Mouse (Mus musculus) forebrain, embryonic 10.5 days (tissue): ENCODE measurements around the gene Olfr1427. TPM values are rescaled to one million over a fixed set of nuclear protein-coding genes. Genes with fewer than 3 reads are reported as not detected.
"Not testable (repeated sequence)": the region's sequence is repeated elsewhere in the genome, so short reads cannot be mapped to it uniquely, and the experiment has no call there.

Experiments used
- DNase-seq: peaks from one replicate; pipeline ENCODE4 v3.0.0-alpha.2; 2017; ENCODE audit warnings: low spot score; ENCODE audit errors: extremely low spot score
- H3K27ac ChIP-seq: fragments of 300-500 bp; sonication (generic); 2 replicates; pipeline ENCODE4 v1.5.1; 2016; ENCODE audit warnings: mild to moderate bottlenecking
- H3K27me3 ChIP-seq: fragments of 300-500 bp; sonication (generic); 2 replicates; pipeline ENCODE4 v1.6.1; 2016; ENCODE audit warnings: mild to moderate bottlenecking; ENCODE audit not compliant: poor library complexity, severe bottlenecking
- H3K36me3 ChIP-seq: fragments of 300-500 bp; sonication (generic); replicated peaks from 2 replicates; pipeline ENCODE4 v1.6.1; 2016; ENCODE audit warnings: mild to moderate bottlenecking, moderate library complexity
- H3K4me1 ChIP-seq: fragments of 300-500 bp; sonication (generic); 2 replicates; pipeline ENCODE4 v1.6.1; 2016
- H3K4me3 ChIP-seq: fragments of 300-500 bp; sonication (generic); 2 replicates; pipeline ENCODE4 v1.5.1; 2016; ENCODE audit warnings: mild to moderate bottlenecking, moderate library complexity
- H3K9me3 ChIP-seq: fragments of 300-500 bp; sonication (generic); 2 replicates; pipeline ENCODE4 v1.6.1; 2016; ENCODE audit warnings: mild to moderate bottlenecking, moderate library complexity
- WGBS: fragments of 180-500 bp; shearing (Covaris S2); methylation state at CpG from one replicate; pipeline ENCODE4 v1.1.7; 2016; 5-methylcytosine and 5-hydroxymethylcytosine counted together
- polyA plus RNA-seq: library from polyadenylated mRNA; unstranded; fragments of >200 nt; fragmentation: Nextera tagmentation; extraction: Ambion mirVana; gene quantifications from 2 replicates; pipeline ENCODE4 v1.2.1, GENCODE M21; 2016

Gene Olfr1427
- polyA plus RNA-seq = not detected in 2 replicates

DNA sequence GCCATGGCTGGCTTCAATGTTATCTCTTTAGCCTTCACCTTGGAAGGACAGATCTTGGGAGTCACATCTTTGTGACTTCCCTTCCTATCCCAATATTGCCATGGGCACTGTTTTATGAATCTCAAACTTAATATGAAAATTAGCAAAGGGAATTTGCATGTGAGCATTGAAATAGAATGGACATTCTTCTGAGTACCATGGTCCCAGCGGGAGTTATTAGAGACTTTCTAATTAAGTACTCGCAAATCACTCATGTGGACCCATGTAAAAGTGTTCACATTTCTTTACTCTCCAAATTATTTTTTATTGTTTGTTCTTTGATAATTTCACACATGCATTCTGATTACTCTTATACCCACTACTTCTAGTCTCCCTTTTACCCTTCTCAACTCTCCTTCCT is at the start of gene Olfr1427:
TSS of gene Olfr1427 (minus strand) at position 101 of the 400 bp plus-strand sequence.
- WGBS = 95% methylated on average over 2 of the region's 2 CpGs
- DNase-seq = no peak
- Histone ChIP-seq H3K4me3 (no peak within 1 kb of the TSS), H3K27ac (no peak within 1 kb of the TSS), H3K36me3 (no peaks in the 10 kb centered on the region), H3K4me1 (no peaks in the 10 kb centered on the region), H3K9me3 (no peaks in the 10 kb centered on the region), H3K27me3 (no peaks in the 10 kb centered on the region)

- WGBS = 88% methylated on average over 3 of the region's 3 CpGs
- Histone ChIP-seq H3K4me3 (no peak overlapping the region), H3K27ac (no peak overlapping the region), H3K27me3 (no peaks in the 10 kb centered on the region), H3K4me1 (no peaks in the 10 kb centered on the region), H3K9me3 (no peaks in the 10 kb centered on the region), H3K36me3 (no peaks in the 10 kb centered on the region)
- DNase-seq = no peak
Observed at GRCm38 (mm10) chr19:12145452-12145851, 42.3 kb upstream of the Olfr1427 start.

- no peaks in the 10 kb centered on the region for H3K36me3 ChIP-seq
- DNase-seq = no peak
- no peak overlapping the region for H3K27ac ChIP-seq
- WGBS = 50% methylated on average over 1 of the region's 1 CpGs
- no peak overlapping the region for H3K4me3 ChIP-seq
- H3K4me1 ChIP-seq = no peaks in the 10 kb centered on the region
- H3K27me3 ChIP-seq = no peaks in the 10 kb centered on the region
- H3K9me3 ChIP-seq = no peaks in the 10 kb centered on the region
Observed at GRCm38 (mm10) chr19:12143356-12143755, 40.2 kb upstream of the Olfr1427 start.

DNA sequence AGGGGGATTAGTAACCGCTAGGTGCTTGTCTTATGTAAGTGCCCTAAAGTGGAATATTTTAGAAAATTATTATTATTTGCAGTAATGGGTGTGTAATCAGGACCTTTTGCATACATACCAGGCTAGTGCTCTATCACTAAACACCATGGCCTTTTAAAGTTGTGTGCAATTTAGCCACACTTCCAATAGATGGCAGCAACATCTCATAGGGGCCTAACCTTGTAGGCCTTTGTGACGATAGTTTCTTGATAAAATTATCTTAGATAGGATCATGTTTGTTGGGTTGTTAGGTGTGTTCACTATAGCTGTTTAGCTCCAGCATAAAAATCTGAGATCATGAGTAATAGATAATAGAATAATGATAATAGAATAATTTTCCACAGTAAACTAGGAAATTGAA is 31.2 kb upstream of the Olfr1427 start:
- no peaks in the 10 kb centered on the region for H3K27me3 ChIP-seq
- DNase-seq = no peak
- no peaks in the 10 kb centered on the region for H3K4me1 ChIP-seq
- H3K9me3 ChIP-seq = no peaks in the 10 kb centered on the region
- no peak overlapping the region for H3K27ac ChIP-seq
- no peaks in the 10 kb centered on the region for H3K36me3 ChIP-seq
- 35% methylated on average over 2 of the region's 2 CpGs for WGBS
- H3K4me3 ChIP-seq = no peak overlapping the region

DNA sequence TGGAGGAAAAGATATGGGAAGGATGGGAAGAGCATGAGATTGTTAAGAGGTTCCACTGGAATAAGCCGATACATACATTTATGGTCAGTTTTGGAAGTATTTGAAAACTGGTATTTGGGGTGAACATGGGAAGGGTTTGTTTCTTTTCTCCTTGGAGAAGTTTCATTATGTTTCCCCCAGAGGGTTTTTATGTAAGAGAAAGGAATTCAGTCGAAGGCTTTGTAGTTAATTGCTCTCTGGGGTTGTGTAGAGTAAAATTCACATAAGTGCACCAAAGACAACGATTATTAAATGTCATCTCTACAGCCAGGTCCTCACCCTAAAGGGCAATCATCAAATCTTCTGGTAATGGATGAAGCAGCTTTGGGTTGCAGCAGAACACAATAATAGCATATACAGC is 20.0 kb upstream of the Olfr1427 start, which contains the start of gene Olfr76:
TSS of gene Olfr76 (minus strand) at position 101 of the 400 bp plus-strand sequence.
- DNase-seq = no peak
- H3K9me3 ChIP-seq = no peaks in the 10 kb centered on the region
- no peak within 1 kb of the TSS for H3K27ac ChIP-seq
- no peaks in the 10 kb centered on the region for H3K36me3 ChIP-seq
- H3K27me3 ChIP-seq = no peaks in the 10 kb centered on the region
- 82% methylated on average over 3 of the region's 3 CpGs for WGBS
- H3K4me3 ChIP-seq = no peak within 1 kb of the TSS
- no peaks in the 10 kb centered on the region for H3K4me1 ChIP-seq

DNA sequence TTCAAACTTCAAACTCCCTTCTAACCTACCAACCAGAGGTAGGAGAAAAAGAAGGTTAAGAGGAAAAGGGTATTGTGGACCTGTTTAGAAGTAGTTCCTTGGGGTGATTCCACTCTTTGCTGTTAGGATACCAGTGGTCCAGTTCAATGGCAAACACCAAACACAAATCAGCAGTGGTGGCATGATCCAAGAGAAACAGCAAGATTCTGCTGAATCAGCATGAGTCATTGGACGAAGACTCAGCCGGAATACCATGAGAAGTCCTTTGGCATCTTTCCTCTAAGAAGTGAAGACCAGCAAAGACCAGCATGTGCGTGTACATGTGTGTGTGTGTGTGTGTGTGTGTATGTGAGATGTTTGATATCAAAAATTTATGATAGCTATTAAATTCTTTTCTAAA is 13.3 kb upstream of the Olfr1427 start:
- Histone ChIP-seq H3K9me3 (no peaks in the 10 kb centered on the region), H3K27me3 (no peaks in the 10 kb centered on the region), H3K27ac (no peak overlapping the region), H3K4me1 (no peaks in the 10 kb centered on the region), H3K4me3 (no peak overlapping the region), H3K36me3 (no peaks in the 10 kb centered on the region)
- WGBS = 93% methylated on average over 3 of the region's 3 CpGs
- no peak for DNase-seq

DNA sequence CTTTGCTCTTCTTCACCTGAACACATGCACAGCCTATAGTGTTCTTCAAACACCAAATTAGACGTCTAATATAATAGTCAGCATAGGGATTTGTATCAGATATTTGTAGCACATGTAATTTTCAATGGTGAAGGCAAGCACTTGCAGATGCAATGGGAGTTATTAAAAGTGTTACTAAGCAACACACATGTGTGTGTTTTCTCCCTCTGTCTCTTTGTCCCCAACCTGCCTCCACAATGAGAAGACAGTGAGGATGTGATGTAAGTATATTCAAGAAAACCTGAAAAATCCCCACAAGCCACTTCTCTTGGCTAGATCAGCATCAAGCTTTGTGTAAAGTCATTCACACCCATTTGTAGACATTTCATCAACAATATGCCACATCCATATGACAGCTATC is 12.7 kb upstream of the Olfr1427 start, which contains the start of gene Olfr1428:
TSS of gene Olfr1428 (minus strand) at position 101 of the 400 bp plus-strand sequence.
- Histone ChIP-seq H3K27me3 (no peaks in the 10 kb centered on the region), H3K4me1 (no peaks in the 10 kb centered on the region), H3K36me3 (no peaks in the 10 kb centered on the region), H3K9me3 (no peaks in the 10 kb centered on the region), H3K27ac (no peak within 1 kb of the TSS), H3K4me3 (no peak within 1 kb of the TSS)
- 82% methylated on average over 1 of the region's 1 CpGs for WGBS
- DNase-seq = no peak

DNA sequence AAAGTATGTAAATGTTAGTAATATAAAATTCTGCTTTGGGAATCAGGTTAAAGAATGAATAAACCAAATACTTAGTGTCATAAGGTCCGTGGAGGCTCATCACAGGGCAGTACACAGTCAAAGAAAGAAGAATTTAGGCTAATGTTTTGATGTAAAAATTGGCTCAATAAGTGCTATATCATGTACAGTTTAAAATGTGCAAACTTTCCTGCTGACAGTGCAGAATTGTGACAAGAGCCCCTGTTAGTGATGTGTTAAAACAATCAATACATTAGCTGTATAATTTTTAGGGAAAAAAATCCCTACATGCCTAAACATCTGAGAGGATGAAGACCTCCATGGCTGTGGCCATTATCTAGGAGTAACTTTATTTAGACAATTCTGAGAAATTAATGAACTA is 10.7 kb upstream of the Olfr1427 start:
- no peak for DNase-seq
- WGBS = 74% methylated on average over 1 of the region's 1 CpGs
- no peaks in the 10 kb centered on the region for H3K36me3 ChIP-seq
- H3K4me3 ChIP-seq = no peak overlapping the region
- H3K4me1 ChIP-seq = no peaks in the 10 kb centered on the region
- H3K27ac ChIP-seq = no peak overlapping the region
- H3K27me3 ChIP-seq = no peaks in the 10 kb centered on the region
- no peaks in the 10 kb centered on the region for H3K9me3 ChIP-seq

DNA sequence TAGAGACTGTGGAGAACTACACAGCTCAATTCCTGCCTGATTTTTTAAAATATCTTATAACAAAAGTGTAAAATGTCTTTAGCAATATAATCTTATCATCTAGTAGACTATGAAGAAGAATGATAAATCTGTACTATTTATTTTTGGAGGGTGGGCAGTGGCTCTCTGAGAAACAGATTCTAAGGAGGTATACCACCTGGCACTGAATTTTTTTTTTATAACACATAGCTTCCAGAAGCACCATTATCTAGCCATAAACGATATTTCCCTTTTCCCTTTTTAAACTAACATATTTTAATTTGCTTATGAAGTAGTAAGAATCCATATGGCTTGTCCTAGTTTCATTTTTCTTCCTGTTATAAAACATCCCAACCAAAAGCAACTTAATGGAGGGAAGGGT is 1.4 kb upstream of the Olfr1427 start:
- H3K27me3 ChIP-seq = no peaks in the 10 kb centered on the region
- H3K9me3 ChIP-seq = no peaks in the 10 kb centered on the region
- no peak overlapping the region for H3K27ac ChIP-seq
- no peak overlapping the region for H3K4me3 ChIP-seq
- H3K4me1 ChIP-seq = no peaks in the 10 kb centered on the region
- no peak for DNase-seq
- no peaks in the 10 kb centered on the region for H3K36me3 ChIP-seq
- WGBS = 73% methylated on average over 1 of the region's 1 CpGs

DNA sequence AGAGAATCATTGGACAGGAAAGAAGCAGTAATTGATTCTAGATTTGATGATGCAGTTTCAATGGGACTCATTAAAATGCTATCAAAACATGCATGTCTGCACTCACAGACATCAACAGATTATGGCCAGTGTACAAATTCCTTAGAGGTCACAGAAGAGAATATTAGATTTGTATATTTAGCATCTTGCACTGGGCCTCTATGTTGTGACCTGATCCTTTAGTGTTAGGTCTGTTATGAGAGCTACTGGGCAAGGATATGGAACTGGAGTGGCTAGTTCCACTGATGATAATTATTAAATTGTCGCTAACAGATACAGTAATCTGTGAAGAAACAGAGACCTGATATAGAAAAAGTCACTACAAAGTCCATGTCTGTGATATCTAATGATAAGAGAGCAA is 11.2 kb downstream of the Olfr1427 start, which contains the start of gene Olfr1426:
TSS of gene Olfr1426 (minus strand) at position 101 of the 400 bp plus-strand sequence.
- Histone ChIP-seq H3K4me3 (no peak within 1 kb of the TSS), H3K27me3 (no peaks in the 10 kb centered on the region), H3K4me1 (no peaks in the 10 kb centered on the region), H3K9me3 (no peaks in the 10 kb centered on the region), H3K27ac (no peak within 1 kb of the TSS), H3K36me3 (no peaks in the 10 kb centered on the region)
- no peak for DNase-seq
- WGBS = 89% methylated on average over 1 of the region's 1 CpGs

GRCm38 (mm10) chr19:12077631-12078030 is 25.5 kb downstream of the Olfr1427 start, which contains the start of gene Olfr1425:
Gene Olfr1425 (minus strand): TSS chr19:12077731.
- H3K36me3 ChIP-seq, DNase-seq: not testable (repeated sequence)

GRCm38 (mm10) chr19:12069546-12069945 is 33.6 kb downstream of the Olfr1427 start:
- not testable (repeated sequence) for H3K27ac ChIP-seq, H3K4me3 ChIP-seq, H3K9me3 ChIP-seq, H3K36me3 ChIP-seq, H3K27me3 ChIP-seq, H3K4me1 ChIP-seq, DNase-seq
- 84% methylated on average over 1 of the region's 1 CpGs for WGBS

More at GRCm38 (mm10) chr19:12077631-12078030, 25.5 kb downstream of the Olfr1427 start, which contains the start of gene Olfr1425:
- not testable (repeated sequence) for H3K9me3 ChIP-seq, H3K27ac ChIP-seq, H3K4me3 ChIP-seq, H3K4me1 ChIP-seq, H3K27me3 ChIP-seq
- WGBS = 86% methylated on average over 4 of the region's 4 CpGs

- not testable (repeated sequence) for H3K36me3 ChIP-seq, H3K9me3 ChIP-seq, H3K27me3 ChIP-seq, DNase-seq, H3K4me3 ChIP-seq, H3K27ac ChIP-seq, H3K4me1 ChIP-seq
- 96% methylated on average over 1 of the region's 1 CpGs for WGBS
Observed at GRCm38 (mm10) chr19:12067806-12068205, 35.3 kb downstream of the Olfr1427 start.

DNA sequence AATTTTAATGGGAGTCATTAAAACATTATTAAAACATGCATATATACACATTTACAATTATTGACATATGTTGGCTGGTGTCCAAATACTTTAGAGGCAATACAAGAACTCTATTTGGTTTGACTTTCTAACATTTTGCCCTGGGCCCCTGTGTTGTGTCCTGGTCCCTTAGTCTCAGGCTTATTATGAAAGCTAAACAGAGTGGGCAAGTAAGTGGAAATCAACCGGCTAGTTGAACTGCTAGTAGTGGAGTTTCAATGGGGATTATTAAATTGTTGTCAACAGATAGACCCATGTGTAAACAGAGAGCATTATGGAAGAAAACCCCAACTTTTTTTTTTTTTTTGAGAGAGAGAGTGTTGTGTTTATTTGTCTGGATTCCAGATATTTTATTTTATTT is 40.6 kb downstream of the Olfr1427 start, which contains the start of gene Olfr1424:
TSS of gene Olfr1424 (minus strand) at position 101 of the 400 bp plus-strand sequence.
- not testable (repeated sequence) for H3K27me3 ChIP-seq, DNase-seq, H3K9me3 ChIP-seq, H3K27ac ChIP-seq, H3K36me3 ChIP-seq, H3K4me1 ChIP-seq, H3K4me3 ChIP-seq
- 84% methylated on average over 1 of the region's 1 CpGs for WGBS
